Comparison of ENCODE assay signal across 15 mouse cellular contexts in genomic region chr1:189067204-189067960, GRCm38 (mm10). TPM values are rescaled to one million over a fixed set of nuclear protein-coding genes. Genes with fewer than 3 reads are reported as not detected.
DNase-seq lines count a peak whose midpoint lies in the region; ATAC-seq lines count a peak whose summit lies in the region.
"Had no signal": no experiment of that assay in that cellular context is flagged by ENCODE, and none has a peak within 500 bp of the region (broad histone marks: within the 10 kb centered on the region; RNA-seq: fewer than 3 reads in every experiment).

No protein-coding gene starts in this region.

- no peak overlapping the region for H3K4me2 ChIP-seq in forebrain, embryonic 13.5 days
- no peak overlapping the region for H3K4me2 ChIP-seq in forebrain, embryonic 12.5 days
- H3K4me2 ChIP-seq in heart, embryonic 13.5 days: no peak overlapping the region
- H3K4me2 ChIP-seq in neural tube, embryonic 14.5 days (ENCODE audit: low read depth, low read length): peak overlapping the region; percentile 1; the same call in 1 of the 2 replicates
- H3K4me2 ChIP-seq: liver, embryonic 15.5 days had no signal

- 0 out of 2 replicates have a peak overlapping the region, but pooled peaks have one; percentile 17 for H3K27ac ChIP-seq in forebrain, embryonic 13.5 days
- H3K27ac ChIP-seq in forebrain, embryonic 12.5 days: no peak overlapping the region
- H3K27ac ChIP-seq in heart, embryonic 13.5 days (replicated peaks): peak overlapping the region; percentile 48
- H3K27ac ChIP-seq in neural tube, embryonic 14.5 days (ENCODE audit: low read depth, low read length): peak overlapping the region; percentile 62
- H3K27ac ChIP-seq: liver, embryonic 15.5 days; macrophage had no signal

- intact Hi-C loops in left cerebral cortex, postnatal 4 days (cut with DNase I): no loop called here

- no peaks in the 10 kb centered on the region for H3K36me3 ChIP-seq in forebrain, embryonic 13.5 days (ENCODE audit: poor library complexity, severe bottlenecking)
- H3K36me3 ChIP-seq in forebrain, embryonic 12.5 days (replicated peaks): no peaks in the 10 kb centered on the region
- no peaks in the 10 kb centered on the region for H3K36me3 ChIP-seq in heart, embryonic 13.5 days
- no peaks in the 10 kb centered on the region for H3K36me3 ChIP-seq in neural tube, embryonic 14.5 days (ENCODE audit: control insufficient read depth, insufficient read depth, low read length)
- H3K36me3 ChIP-seq: G1E; liver, embryonic 15.5 days had no signal

- no peaks in the 10 kb centered on the region for H3K27me3 ChIP-seq in forebrain, embryonic 13.5 days
- H3K27me3 ChIP-seq in forebrain, embryonic 12.5 days: no peaks in the 10 kb centered on the region
- no peaks in the 10 kb centered on the region for H3K27me3 ChIP-seq in heart, embryonic 13.5 days (replicated peaks)
- H3K27me3 ChIP-seq in neural tube, embryonic 14.5 days (ENCODE audit: control insufficient read depth, insufficient read depth, low read length): no peaks in the 10 kb centered on the region
- H3K27me3 ChIP-seq: liver, embryonic 15.5 days had no signal

- 78% methylated on average over 16 of the region's 16 CpGs for whole genome bisulfite sequencing in forebrain, embryonic 13.5 days
- 81% methylated on average over 16 of the region's 16 CpGs for WGBS in forebrain, embryonic 12.5 days
- WGBS in heart, embryonic 13.5 days: 73% methylated on average over 16 of the region's 16 CpGs
- 73% methylated on average over 16 of the region's 16 CpGs for WGBS in neural tube, embryonic 14.5 days

- H3K9ac ChIP-seq in forebrain, embryonic 13.5 days: no peak overlapping the region
- H3K9ac ChIP-seq in forebrain, embryonic 12.5 days: no peak overlapping the region
- no peak overlapping the region for H3K9ac ChIP-seq in heart, embryonic 13.5 days
- no peak overlapping the region for H3K9ac ChIP-seq in neural tube, embryonic 14.5 days (replicated peaks; ENCODE audit: low read depth, low read length)
- H3K9ac ChIP-seq: liver, embryonic 15.5 days had no signal

- DNase-seq in left cerebral cortex, postnatal 4 days: peak; percentile 72
- DNase-seq in left cerebral cortex, adult 8-10 months (ENCODE audit: low spot score in 2 of 2): no peak
- DNase-seq: cerebellum, postnatal 25 days; kidney, adult 11 months; thymus, adult 2 months had no signal

- H3K4me1 ChIP-seq in forebrain, embryonic 13.5 days: no peaks in the 10 kb centered on the region
- peaks cover 13% of the 10 kb centered on the region; the same call in 1 of the 2 replicates for H3K4me1 ChIP-seq in forebrain, embryonic 12.5 days
- peaks cover 21% of the 10 kb centered on the region for H3K4me1 ChIP-seq in heart, embryonic 13.5 days
- 0 out of 2 replicates have a peak, but pooled peaks cover 3% of the 10 kb centered on the region for H3K4me1 ChIP-seq in neural tube, embryonic 14.5 days (ENCODE audit: control insufficient read depth, insufficient read depth, low read length)
- H3K4me1 ChIP-seq: liver, embryonic 15.5 days had no signal

- H3K9me3 ChIP-seq in forebrain, embryonic 13.5 days (replicated peaks): no peaks in the 10 kb centered on the region
- no peaks in the 10 kb centered on the region for H3K9me3 ChIP-seq in forebrain, embryonic 12.5 days
- H3K9me3 ChIP-seq in heart, embryonic 13.5 days: no peaks in the 10 kb centered on the region
- H3K9me3 ChIP-seq in neural tube, embryonic 14.5 days (ENCODE audit: control insufficient read depth, low read length): no peaks in the 10 kb centered on the region
- H3K9me3 ChIP-seq: liver, embryonic 15.5 days had no signal

- no peak for ATAC-seq in forebrain, embryonic 13.5 days
- ATAC-seq in forebrain, embryonic 12.5 days (ENCODE audit: low FRiP score): no peak
- no peak for ATAC-seq in heart, embryonic 13.5 days (ENCODE audit: extremely low read depth, insufficient number of reproducible peaks, low FRiP score, low TSS enrichment)
- no peak for ATAC-seq in neural tube, embryonic 14.5 days (ENCODE audit: low read depth)
- ATAC-seq in CD4-positive, CD25-positive, alpha-beta regulatory T cell, adult 4 months: no peak
- ATAC-seq in megakaryocyte-erythroid progenitor cell, adult 5-6 weeks (replicated peaks; ENCODE audit: low FRiP score, low TSS enrichment, poor library complexity, severe bottlenecking): no peak

- no peak overlapping the region for H3K4me3 ChIP-seq in forebrain, embryonic 13.5 days
- no peak overlapping the region for H3K4me3 ChIP-seq in forebrain, embryonic 12.5 days (replicated peaks)
- no peak overlapping the region for H3K4me3 ChIP-seq in heart, embryonic 13.5 days
- no peak overlapping the region for H3K4me3 ChIP-seq in neural tube, embryonic 14.5 days (ENCODE audit: low read depth, low read length)
- H3K4me3 ChIP-seq: erythroblast, embryonic 14.5 days; liver, embryonic 15.5 days had no signal

RNA-seq across cellular contexts. Expression of gene Kctd3, which starts 59.7 kb away (rescaled TPM):
- 31.8 and 34.4 TPM in 2 replicates for polyA plus RNA-seq in forebrain, embryonic 13.5 days (2015; fragmentation: Nextera tagmentation; extraction: Ambion mirVana)
- 37.9 and 39.4 TPM in 2 replicates for polyA plus RNA-seq in forebrain, embryonic 12.5 days (2016; fragmentation: Nextera tagmentation; extraction: Ambion mirVana)
- 100 to 1,000 TPM; 105 to 116 TPM for total RNA-seq in left cerebral cortex, postnatal 4 days (2021)
- total RNA-seq in left cerebral cortex, adult 8-10 months (2022): 10 to 100 TPM; 72.1 to 93.0 (median 81.4) TPM
- polyA plus RNA-seq in heart, embryonic 13.5 days (2015; fragmentation: Nextera tagmentation; extraction: Ambion mirVana): 20.3 and 20.8 TPM in 2 replicates
- 52.2 and 52.7 TPM in 2 replicates for polyA plus RNA-seq in neural tube, embryonic 14.5 days (2014; fragmentation: Nextera tagmentation; extraction: Ambion mirVana)
- 1 to 10 TPM; 5.9 to 8.2 TPM for polyA plus RNA-seq in CD4-positive, CD25-positive, alpha-beta regulatory T cell, adult 4 months (2017; shearing (Covaris generic))
- 25.1 and 27.4 TPM in 2 replicates for total RNA-seq in megakaryocyte-erythroid progenitor cell, adult 5-6 weeks (2014; fragmentation: Nextera tagmentation)
- total RNA-seq in megakaryocyte-erythroid progenitor cell, adult 5-6 weeks (2017): 17.7 and 37.2 TPM in 2 replicates
